Mouse (Mus musculus) lung, embryonic 14.5 days (tissue): ENCODE results near the gene Eef2kmt. TPM values are rescaled to one million over a fixed set of nuclear protein-coding genes. Genes with fewer than 3 reads are reported as not detected.

ENCODE experiments used
- ATAC-seq: fragments of 200-750 bp; cut with Nextera tagmentation; 2 replicates; pipeline ENCODE4 v1.8.0; 2017; ENCODE audit warnings: mild to moderate bottlenecking, moderate TSS enrichment, moderate library complexity; ENCODE audit not compliant: insufficient read depth
- DNase-seq: peaks from one replicate; pipeline ENCODE4 v3.0.0-alpha.2; 2015
- H3K27ac ChIP-seq: fragments of 300-500 bp; sonication (generic); 2 replicates; pipeline ENCODE4 v1.5.1; 2014; ENCODE audit warnings: low read depth, mild to moderate bottlenecking, moderate library complexity
- H3K27me3 ChIP-seq: fragments of 300-500 bp; sonication (generic); 2 replicates; pipeline ENCODE4 v1.6.1; 2014; ENCODE audit warnings: low read length, control low read depth; ENCODE audit not compliant: insufficient read depth
- H3K36me3 ChIP-seq: fragments of 300-500 bp; sonication (generic); 2 replicates; pipeline ENCODE4 v1.6.1; 2014; ENCODE audit warnings: control low read depth; ENCODE audit not compliant: insufficient read depth
- H3K4me1 ChIP-seq: fragments of 300-500 bp; sonication (generic); 2 replicates; pipeline ENCODE4 v1.6.1; 2014; ENCODE audit warnings: antibody characterized with exemption, control low read depth; ENCODE audit not compliant: insufficient read depth
- H3K4me2 ChIP-seq: fragments of 300-500 bp; sonication (generic); 2 replicates; pipeline ENCODE4 v1.6.1; 2014; ENCODE audit warnings: mild to moderate bottlenecking
- H3K4me3 ChIP-seq: fragments of 300-500 bp; sonication (generic); 2 replicates; pipeline ENCODE4 v1.5.1; 2014; ENCODE audit warnings: low read depth, low read length
- H3K9ac ChIP-seq: fragments of 300-500 bp; sonication (generic); 2 replicates; pipeline ENCODE4 v1.6.1; 2014
- H3K9me3 ChIP-seq: fragments of 300-500 bp; sonication (generic); 2 replicates; pipeline ENCODE4 v1.6.1; 2016; ENCODE audit warnings: low read depth, low read length, control low read depth
- CTCF ChIP-seq: IDR thresholded peaks from 2 replicates; pipeline ENCODE4 v1.5.1; 2016; ENCODE audit warnings: antibody characterized with exemption, low read depth
- WGBS: fragments of 180-500 bp; shearing (Covaris S2); extraction: QIAGEN DNeasy Blood & Tissue Kit; methylation state at CpG from one replicate; pipeline ENCODE4 v1.1.7; 2014; 5-methylcytosine and 5-hydroxymethylcytosine counted together
- polyA plus RNA-seq: library from polyadenylated mRNA; unstranded; fragments of >200 nt; fragmentation: Nextera tagmentation; extraction: Ambion mirVana; gene quantifications from 2 replicates; pipeline ENCODE4 v1.2.1, GENCODE M21; 2014

The Eef2kmt gene
- polyA plus RNA-seq, 1 experiment from 2014 or later: 28.4 TPM

DNA sequence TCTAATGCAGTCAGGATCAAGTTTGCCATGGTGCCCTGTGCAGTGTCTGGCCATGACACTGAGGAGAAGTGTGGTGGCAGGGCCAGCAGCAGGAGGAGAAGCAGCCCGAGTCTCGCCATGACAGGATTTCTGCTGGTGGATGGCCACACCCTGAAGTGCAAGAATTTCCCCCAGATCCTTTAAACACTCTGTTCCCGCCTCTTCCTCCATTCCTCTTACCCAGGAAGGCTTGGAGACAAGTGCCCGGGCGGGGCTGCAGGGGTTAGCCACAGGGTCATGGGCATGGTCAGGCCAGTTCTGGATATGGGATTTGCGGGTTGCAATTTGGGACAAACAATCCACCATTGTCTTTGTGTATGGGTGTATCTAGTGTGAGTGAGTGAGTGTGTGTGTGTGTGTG, 33.6 kb downstream of the Eef2kmt start, which contains the start of gene AU021092:
AU021092 (minus strand) TSS at position 160 of the 400 bp plus-strand sequence.
- 56% methylated on average over 6 of the region's 6 CpGs for WGBS
- no peak for TF ChIP-seq CTCF
- Histone ChIP-seq H3K36me3 (no peaks in the 10 kb centered on the region), H3K9me3 (no peaks in the 10 kb centered on the region), H3K4me1 (no peaks in the 10 kb centered on the region; the same call in 1 of the 2 replicates), H3K27me3 (no peaks in the 10 kb centered on the region), H3K9ac (no peak within 1 kb of the TSS), H3K4me3 (no peak within 1 kb of the TSS), H3K4me2 (peak within 1 kb of the TSS; percentile 19; the same call in 1 of the 2 replicates), H3K27ac (no peak within 1 kb of the TSS)
- ATAC-seq (no peak), DNase-seq (peak; percentile 5)

DNA sequence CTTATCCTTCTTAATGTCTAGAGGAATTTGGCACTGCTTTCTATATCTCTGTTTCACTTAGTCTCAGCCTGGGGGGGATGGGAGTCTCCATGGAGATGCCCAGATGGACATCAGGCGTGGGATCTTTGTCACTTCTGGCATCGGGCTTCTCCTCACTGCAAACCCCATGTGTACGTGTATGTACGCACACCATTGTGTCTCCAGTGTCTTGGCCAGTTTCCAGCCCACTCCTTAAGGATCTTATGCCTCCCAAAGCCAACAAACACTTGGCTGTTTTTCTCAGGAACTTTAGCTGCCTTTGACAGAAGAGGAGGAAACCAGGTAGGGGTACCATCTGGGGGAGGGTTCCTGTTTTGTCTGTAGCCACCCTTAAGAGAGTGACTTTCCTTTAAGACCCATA, 34.4 kb downstream of the Eef2kmt start:
- H3K4me3 ChIP-seq: no peak overlapping the region
- 40% methylated on average over 4 of the region's 4 CpGs for WGBS

DNA sequence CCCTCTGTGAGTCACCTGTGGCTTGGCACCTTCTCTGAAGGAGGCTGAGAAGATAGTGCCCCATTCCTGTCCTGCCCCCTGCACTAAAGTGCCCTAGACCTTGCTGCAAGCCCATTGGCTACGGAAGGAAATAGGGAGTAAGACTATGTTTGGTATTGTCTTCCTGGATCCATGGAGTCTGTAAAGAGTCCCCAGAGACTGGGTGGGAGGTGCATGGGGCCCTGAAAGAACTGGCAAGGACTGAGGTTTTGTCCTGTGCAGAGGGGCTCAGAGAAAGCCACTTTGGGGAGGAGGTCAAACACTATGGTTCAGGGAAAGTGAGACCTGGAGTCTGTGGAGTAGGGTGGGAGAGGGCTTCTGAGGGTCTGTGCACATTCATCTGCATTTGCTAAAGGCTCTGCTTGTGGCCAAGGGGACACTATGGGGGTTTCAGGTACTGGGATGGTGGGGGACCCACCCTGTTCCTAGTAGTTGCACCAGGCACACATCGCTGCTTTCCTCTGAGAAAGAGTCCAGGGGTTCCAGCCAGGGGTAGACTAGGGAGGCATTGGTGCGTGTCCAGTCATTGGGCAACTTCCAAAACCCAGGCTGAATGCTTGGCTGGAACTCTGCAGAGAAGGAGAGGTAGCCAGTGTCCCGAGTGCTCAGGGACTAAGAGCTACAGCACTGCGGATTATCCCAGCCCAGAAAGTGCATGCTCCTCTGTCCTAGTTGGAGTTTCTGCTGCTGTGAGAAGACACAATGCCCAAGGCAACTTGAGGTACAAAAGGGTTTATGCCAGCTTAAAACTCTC, 38.2 kb downstream of the Eef2kmt start:
- Histone ChIP-seq H3K27me3 (no peaks in the 10 kb centered on the region), H3K4me3 (no peak overlapping the region), H3K4me2 (no peak overlapping the region), H3K4me1 (no peaks in the 10 kb centered on the region; the same call in 1 of the 2 replicates), H3K36me3 (no peaks in the 10 kb centered on the region), H3K9me3 (no peaks in the 10 kb centered on the region), H3K9ac (no peak overlapping the region), H3K27ac (no peak overlapping the region)
- no peak for ATAC-seq
- TF ChIP-seq CTCF: no peak
- no peak for DNase-seq
- 71% methylated on average over 5 of the region's 5 CpGs for WGBS

More for the DNA sequence above, 34.4 kb downstream of the Eef2kmt start:
- DNase-seq: peak; percentile 28
- no peak for ATAC-seq
- H3K4me2 ChIP-seq: no peak overlapping the region
- no peak overlapping the region for H3K27ac ChIP-seq
- H3K4me1 ChIP-seq: no peaks in the 10 kb centered on the region; the same call in 1 of the 2 replicates
- no peak for TF ChIP-seq CTCF
- H3K9me3 ChIP-seq: no peaks in the 10 kb centered on the region
- no peaks in the 10 kb centered on the region for H3K36me3 ChIP-seq
- no peak overlapping the region for H3K9ac ChIP-seq
- no peaks in the 10 kb centered on the region for H3K27me3 ChIP-seq

DNA sequence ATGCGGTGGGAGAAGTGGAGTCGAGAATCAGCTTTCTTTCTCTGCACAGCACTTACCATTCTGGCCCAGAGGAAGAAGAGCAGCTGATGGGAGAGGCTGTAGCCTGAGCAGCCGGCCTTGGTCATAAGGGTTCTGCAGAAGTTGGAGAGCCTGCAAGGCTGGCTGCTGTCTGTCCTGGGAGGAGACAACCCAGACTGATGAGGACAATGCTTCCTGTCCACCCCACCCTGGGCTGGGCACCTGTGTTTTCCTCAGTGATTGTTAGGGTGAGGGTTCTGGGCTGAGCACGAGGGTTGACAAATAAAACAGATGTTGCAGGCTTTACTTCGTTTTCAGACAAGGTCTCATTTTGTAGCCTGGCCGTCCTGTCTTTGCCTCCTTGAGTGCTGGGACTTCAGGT, 39.1 kb downstream of the Eef2kmt start:
- Histone ChIP-seq H3K4me2 (no peak overlapping the region), H3K27ac (no peak overlapping the region), H3K9ac (no peak overlapping the region), H3K4me3 (no peak overlapping the region), H3K27me3 (no peaks in the 10 kb centered on the region), H3K4me1 (no peaks in the 10 kb centered on the region; the same call in 1 of the 2 replicates), H3K9me3 (no peaks in the 10 kb centered on the region), H3K36me3 (no peaks in the 10 kb centered on the region)
- WGBS: 43% methylated on average over 6 of the region's 6 CpGs
- DNase-seq: no peak
- ATAC-seq: no peak
- TF ChIP-seq CTCF: no peak

DNA sequence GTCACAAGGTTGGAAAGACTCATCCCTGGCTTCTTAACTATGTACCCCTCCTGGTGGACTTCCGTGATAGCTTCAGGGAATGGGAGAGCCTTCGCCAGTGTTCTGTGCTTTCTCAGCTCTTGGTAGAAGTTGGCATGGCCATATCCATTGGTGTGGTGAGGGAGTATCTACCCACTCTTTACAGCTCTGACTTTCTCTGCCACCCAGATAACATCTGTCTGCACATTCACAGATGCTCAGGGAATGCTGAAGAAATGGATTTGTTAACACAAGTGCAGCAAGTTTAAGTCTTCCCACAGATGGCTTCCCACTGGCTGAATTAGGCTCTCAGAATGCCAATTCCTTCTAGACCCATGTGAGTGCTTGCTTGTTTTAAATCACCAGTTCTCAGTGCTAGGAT, 41.7 kb downstream of the Eef2kmt start:
- Histone ChIP-seq H3K4me3 (no peak overlapping the region), H3K36me3 (no peaks in the 10 kb centered on the region), H3K4me1 (no peaks in the 10 kb centered on the region), H3K27ac (no peak overlapping the region), H3K27me3 (no peaks in the 10 kb centered on the region), H3K4me2 (no peak overlapping the region), H3K9ac (no peak overlapping the region), H3K9me3 (no peaks in the 10 kb centered on the region)
- no peak for DNase-seq
- WGBS: 90% methylated on average over 2 of the region's 2 CpGs
- ATAC-seq: no peak
- TF ChIP-seq CTCF: no peak

DNA sequence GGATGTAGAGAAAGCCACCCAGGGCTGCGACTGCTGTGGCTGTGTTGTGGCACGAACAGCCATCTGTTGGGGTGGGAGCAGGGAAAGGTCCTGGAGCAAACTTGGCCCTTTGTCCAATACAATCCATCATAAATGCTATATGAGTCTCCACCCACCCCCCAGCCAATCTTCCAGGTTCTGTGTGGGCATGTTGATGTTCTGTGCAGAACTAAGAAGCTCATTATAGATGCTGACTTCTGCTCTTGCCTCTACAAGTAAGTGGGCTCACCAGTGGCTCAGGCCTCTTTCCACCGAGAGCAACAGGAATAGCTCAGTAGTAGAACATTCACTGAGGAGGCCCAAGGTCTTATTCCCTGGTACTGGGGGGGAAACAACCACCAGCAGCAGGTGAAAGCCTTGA, 43.6 kb downstream of the Eef2kmt start:
- TF ChIP-seq CTCF: no peak
- H3K4me1 ChIP-seq: no peaks in the 10 kb centered on the region
- DNase-seq: no peak
- H3K4me3 ChIP-seq: no peak overlapping the region
- no peak overlapping the region for H3K9ac ChIP-seq
- no peak overlapping the region for H3K4me2 ChIP-seq
- 80% methylated on average over 3 of the region's 3 CpGs for WGBS
- no peaks in the 10 kb centered on the region for H3K9me3 ChIP-seq
- no peak overlapping the region for H3K27ac ChIP-seq
- H3K27me3 ChIP-seq: no peaks in the 10 kb centered on the region
- ATAC-seq: no peak
- H3K36me3 ChIP-seq: no peaks in the 10 kb centered on the region

DNA sequence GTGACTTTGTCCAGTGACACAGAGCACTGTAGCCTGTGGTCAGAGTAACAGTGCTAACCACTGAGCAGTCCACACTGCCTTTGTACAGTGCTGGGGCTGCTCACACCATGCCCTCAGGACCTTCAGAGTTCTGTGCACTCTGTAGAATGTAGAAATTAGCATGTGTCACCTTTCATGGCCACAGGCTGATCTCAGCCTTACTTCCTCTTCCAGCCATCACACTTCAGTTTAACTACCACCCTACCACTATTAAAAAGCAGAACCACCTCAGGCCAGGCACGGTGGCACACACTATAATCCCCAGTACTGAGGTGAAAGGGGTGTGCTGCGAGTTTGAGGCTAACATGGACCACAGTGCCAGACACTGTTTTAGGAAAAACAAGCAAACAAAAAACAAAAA, 45.4 kb downstream of the Eef2kmt start:
- Histone ChIP-seq H3K4me3 (no peak overlapping the region), H3K4me2 (no peak overlapping the region), H3K9me3 (no peaks in the 10 kb centered on the region), H3K36me3 (no peaks in the 10 kb centered on the region), H3K27ac (no peak overlapping the region), H3K27me3 (no peaks in the 10 kb centered on the region), H3K9ac (no peak overlapping the region), H3K4me1 (no peaks in the 10 kb centered on the region)
- DNase-seq (no peak), ATAC-seq (no peak)
- WGBS: 63% methylated on average over 2 of the region's 2 CpGs
- no peak for TF ChIP-seq CTCF
